Mouse (Mus musculus): ENCODE results near the gene Cfap36. TPM values are rescaled to one million over a fixed set of nuclear protein-coding genes. Genes with fewer than 3 reads are reported as not detected.

Cfap36 gene
- polyA plus RNA-seq, 1 experiment from 2014 or later, result 64.7 TPM

DNA sequence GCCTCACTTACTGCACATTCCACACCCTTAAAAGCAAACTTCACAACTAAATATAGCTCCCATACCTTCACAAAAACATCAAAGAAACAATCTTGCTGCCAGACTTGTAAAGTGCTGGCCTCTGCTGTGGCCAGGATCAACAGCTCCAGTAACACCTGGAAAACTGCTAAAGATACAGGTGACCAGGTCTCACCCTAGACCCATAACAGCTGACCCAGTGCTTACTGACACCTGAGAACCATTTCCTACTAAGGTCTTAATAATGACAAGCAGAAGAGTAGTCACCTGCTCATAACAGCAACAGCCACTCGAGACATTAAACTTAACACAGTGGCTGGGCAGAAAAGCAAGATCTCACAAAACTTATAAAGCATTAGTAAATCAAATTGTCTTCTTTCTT, 13.6 kb downstream of the Cfap36 start:
- DNase-seq (ENCODE audit: low spot score), result no peak
- no peak overlapping the region for H3K27ac ChIP-seq
- WGBS, result 88% methylated on average over 1 of the region's 1 CpGs
- H3K4me3 ChIP-seq, result no peak overlapping the region
- H3K4me1 ChIP-seq (replicated peaks), result no peaks in the 10 kb centered on the region
- H3K27me3 ChIP-seq (ENCODE audit: insufficient read depth, poor library complexity, severe bottlenecking), result no peaks in the 10 kb centered on the region
- no peaks in the 10 kb centered on the region for H3K9me3 ChIP-seq
- H3K36me3 ChIP-seq, result peaks cover 55% of the 10 kb centered on the region

DNA sequence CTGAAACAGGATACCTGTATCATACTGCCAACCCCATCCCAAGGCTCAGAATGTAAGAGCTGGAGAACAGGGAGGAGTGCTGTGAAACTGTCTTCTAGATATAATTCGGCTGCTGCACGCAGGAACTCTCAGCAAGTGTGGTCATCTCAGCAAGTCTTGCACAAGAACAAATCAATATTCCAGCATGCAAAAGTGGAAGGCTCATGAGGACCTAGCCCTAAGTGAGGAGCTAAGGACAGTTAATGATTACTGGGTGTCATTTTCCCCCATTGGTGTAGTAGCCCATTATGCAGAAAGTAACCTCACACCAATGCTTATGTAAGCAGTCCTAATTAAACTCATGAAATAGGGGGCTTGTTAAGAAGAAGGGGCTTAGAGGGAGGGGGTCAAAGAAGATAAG, 18.3 kb downstream of the Cfap36 start:
- WGBS, result 94% methylated on average over 2 of the region's 2 CpGs

DNA sequence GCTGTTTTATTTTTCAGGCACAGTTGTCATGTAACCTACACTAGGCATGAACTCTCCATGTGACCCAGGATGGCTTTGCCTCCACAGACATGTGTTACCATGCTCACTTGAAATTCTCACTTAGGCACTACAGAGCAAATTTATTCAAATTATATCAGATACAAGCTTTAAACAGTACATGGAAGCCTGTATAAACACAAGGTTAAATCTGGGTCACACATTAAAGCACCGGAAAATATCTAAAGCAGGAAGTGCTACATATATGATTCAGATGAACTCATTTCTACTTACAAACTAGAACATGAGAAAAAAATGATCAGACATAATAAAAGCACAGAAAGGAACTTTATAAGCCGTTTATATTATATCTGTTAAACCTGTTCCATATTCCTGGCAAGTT, 22.5 kb downstream of the Cfap36 start:
- H3K4me1 ChIP-seq (replicated peaks), result no peaks in the 10 kb centered on the region
- 94% methylated on average over 2 of the region's 2 CpGs for WGBS
- H3K27me3 ChIP-seq (ENCODE audit: insufficient read depth, poor library complexity, severe bottlenecking), result no peaks in the 10 kb centered on the region
- H3K4me3 ChIP-seq, result no peak overlapping the region
- H3K27ac ChIP-seq, result no peak overlapping the region
- peaks cover 97% of the 10 kb centered on the region for H3K36me3 ChIP-seq
- DNase-seq (ENCODE audit: low spot score), result no peak
- H3K9me3 ChIP-seq, result no peaks in the 10 kb centered on the region

More for the DNA sequence above, 18.3 kb downstream of the Cfap36 start:
- Histone ChIP-seq H3K4me1 (replicated peaks) (no peaks in the 10 kb centered on the region), H3K36me3 (peaks cover 90% of the 10 kb centered on the region), H3K27ac (no peak overlapping the region), H3K9me3 (no peaks in the 10 kb centered on the region), H3K27me3 (ENCODE audit: insufficient read depth, poor library complexity, severe bottlenecking) (no peaks in the 10 kb centered on the region), H3K4me3 (no peak overlapping the region)
- no peak for DNase-seq (ENCODE audit: low spot score)

DNA sequence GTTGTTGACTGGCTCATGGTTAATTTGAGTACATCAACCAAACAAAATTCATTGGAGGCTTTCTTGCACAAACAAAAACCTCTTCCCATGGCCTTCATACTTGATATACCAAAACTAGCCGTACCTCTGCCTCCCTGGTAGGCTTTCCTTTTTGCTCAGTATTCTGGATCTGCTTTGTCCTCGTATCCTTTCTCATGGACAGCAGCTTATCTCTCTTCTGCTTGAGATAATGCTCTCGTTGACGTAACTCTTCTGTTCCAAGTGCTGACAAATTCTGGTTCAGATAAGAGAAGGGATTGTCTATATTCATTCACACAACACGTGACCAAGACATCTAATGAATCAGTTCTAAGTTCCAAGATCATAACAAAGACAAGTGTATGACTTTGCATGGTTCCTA, 24.9 kb downstream of the Cfap36 start:
- Histone ChIP-seq H3K36me3 (peaks cover 99% of the 10 kb centered on the region), H3K27ac (no peak overlapping the region), H3K4me3 (no peak overlapping the region), H3K27me3 (ENCODE audit: insufficient read depth, poor library complexity, severe bottlenecking) (no peaks in the 10 kb centered on the region), H3K4me1 (replicated peaks) (no peaks in the 10 kb centered on the region), H3K9me3 (no peaks in the 10 kb centered on the region)
- DNase-seq (ENCODE audit: low spot score), result no peak
- WGBS, result 90% methylated on average over 5 of the region's 5 CpGs

DNA sequence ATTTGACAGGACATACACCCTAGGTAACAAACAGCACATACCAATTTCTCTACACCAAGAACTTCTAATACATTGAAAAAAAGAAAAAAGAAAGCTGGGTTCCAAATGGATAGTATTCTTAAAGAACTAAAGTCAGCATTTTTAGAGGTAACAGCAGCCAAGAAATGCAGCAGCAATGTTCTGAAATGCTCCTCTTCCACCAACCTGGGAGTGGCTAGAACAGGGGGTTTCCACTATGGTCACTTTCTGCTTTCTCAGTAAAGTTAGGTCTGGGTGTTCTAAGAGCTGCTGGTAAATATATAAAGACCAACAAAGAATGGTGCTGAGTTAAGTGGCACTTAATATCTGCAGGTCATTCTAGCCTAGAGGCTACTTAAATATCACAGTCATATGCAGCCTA, 28.2 kb downstream of the Cfap36 start:
- no peak overlapping the region for H3K27ac ChIP-seq
- H3K9me3 ChIP-seq, result no peaks in the 10 kb centered on the region
- H3K36me3 ChIP-seq, result peaks cover 99% of the 10 kb centered on the region
- no peak overlapping the region for H3K4me3 ChIP-seq
- no peaks in the 10 kb centered on the region for H3K4me1 ChIP-seq (replicated peaks)
- no peaks in the 10 kb centered on the region for H3K27me3 ChIP-seq (ENCODE audit: insufficient read depth, poor library complexity, severe bottlenecking)
- DNase-seq (ENCODE audit: low spot score), result no peak

DNA sequence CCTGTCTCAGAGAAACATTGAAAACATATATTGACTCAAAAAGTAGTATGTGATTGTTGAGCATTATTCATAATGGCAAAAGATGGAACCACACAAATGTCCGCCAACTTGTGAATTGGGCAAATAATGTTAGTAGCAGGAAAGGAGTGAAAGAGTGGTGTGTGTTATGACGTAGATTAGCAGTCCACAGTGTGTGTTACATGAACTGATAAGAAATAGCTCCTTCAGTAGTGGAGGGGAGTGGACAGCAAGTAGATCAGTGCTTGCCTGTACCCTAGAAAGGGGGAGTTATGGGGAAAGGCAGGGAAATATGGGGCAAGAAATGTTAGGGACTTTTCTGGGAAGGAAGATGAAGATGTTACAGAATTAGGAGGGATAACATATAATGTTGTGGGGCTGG, 31.0 kb downstream of the Cfap36 start:
- peaks cover 99% of the 10 kb centered on the region for H3K36me3 ChIP-seq
- 87% methylated on average over 2 of the region's 2 CpGs for WGBS
- H3K4me3 ChIP-seq, result no peak overlapping the region
- no peaks in the 10 kb centered on the region for H3K4me1 ChIP-seq (replicated peaks)
- no peaks in the 10 kb centered on the region for H3K9me3 ChIP-seq
- no peak overlapping the region for H3K27ac ChIP-seq
- DNase-seq (ENCODE audit: low spot score), result no peak
- H3K27me3 ChIP-seq (ENCODE audit: insufficient read depth, poor library complexity, severe bottlenecking), result no peaks in the 10 kb centered on the region

DNA sequence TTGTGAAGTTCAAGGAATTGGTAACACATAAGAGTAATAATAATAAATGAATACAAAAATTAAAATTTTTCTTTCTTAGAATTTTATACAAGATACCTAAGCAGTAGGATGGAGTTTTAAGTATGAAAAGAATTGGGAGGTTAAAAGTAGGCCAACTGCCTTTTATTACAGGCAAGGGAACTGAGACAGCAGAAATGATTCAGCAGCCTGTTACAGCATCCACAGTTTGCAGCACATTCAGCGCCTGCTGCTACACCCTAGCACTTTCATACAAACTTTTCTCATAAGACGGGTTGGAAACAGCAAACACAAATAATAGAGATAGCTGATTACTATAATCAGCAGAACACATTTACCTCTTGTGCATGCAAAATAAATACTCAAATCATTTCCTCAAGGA, 37.4 kb downstream of the Cfap36 start:
- DNase-seq (ENCODE audit: low spot score), result no peak
- Histone ChIP-seq H3K36me3 (peaks cover 81% of the 10 kb centered on the region), H3K27ac (no peak overlapping the region), H3K4me1 (replicated peaks) (no peaks in the 10 kb centered on the region), H3K9me3 (no peaks in the 10 kb centered on the region), H3K4me3 (no peak overlapping the region), H3K27me3 (ENCODE audit: insufficient read depth, poor library complexity, severe bottlenecking) (no peaks in the 10 kb centered on the region)
- 93% methylated on average over 2 of the region's 2 CpGs for WGBS

DNA sequence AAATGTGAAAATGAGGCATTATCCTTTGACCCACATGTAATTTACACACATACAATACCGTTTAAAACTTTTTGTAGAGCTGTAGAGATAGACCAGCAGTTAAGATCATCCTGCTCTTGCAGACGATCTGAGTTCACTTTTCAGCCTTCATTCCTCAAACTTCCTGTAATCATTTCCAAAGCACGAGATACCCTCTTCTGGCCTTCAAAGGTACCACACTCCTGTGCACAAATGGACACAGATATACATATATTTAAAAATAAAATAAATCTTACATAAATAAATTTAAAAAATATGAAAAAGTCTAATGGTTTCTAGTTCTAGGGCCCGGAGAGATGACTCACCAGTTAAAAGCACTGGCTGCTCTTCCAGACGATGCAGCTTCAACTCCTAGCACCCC, 43.6 kb downstream of the Cfap36 start:
- Histone ChIP-seq H3K4me3 (no peak overlapping the region), H3K4me1 (replicated peaks) (no peaks in the 10 kb centered on the region), H3K9me3 (no peaks in the 10 kb centered on the region), H3K36me3 (peaks cover 82% of the 10 kb centered on the region), H3K27ac (no peak overlapping the region), H3K27me3 (ENCODE audit: insufficient read depth, poor library complexity, severe bottlenecking) (no peaks in the 10 kb centered on the region)
- no peak for DNase-seq (ENCODE audit: low spot score)
- WGBS, result 91% methylated on average over 5 of the region's 5 CpGs

DNA sequence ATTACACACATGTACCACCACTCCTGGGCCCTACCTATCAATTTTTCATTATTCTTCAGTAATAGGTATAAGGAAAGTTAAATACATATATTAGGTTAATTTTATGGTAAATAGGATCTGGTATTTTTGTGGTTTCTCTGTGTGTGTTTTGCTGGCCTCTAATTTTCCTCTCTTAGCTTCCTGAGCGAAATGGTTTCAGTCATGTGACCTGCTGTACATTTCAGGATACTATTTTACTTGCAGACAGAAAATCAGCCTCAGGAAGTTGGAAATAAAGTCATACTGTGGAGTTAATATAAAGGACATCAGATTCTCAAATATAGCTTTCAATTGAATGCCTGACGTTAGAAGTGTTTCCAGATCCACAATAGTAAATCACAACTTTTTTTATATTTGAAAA, 58.2 kb downstream of the Cfap36 start:
- H3K4me3 ChIP-seq, result no peak overlapping the region
- H3K27ac ChIP-seq, result no peak overlapping the region
- H3K36me3 ChIP-seq, result peaks cover 78% of the 10 kb centered on the region
- H3K9me3 ChIP-seq, result no peaks in the 10 kb centered on the region
- 90% methylated on average over 2 of the region's 2 CpGs for WGBS
- no peak for DNase-seq (ENCODE audit: low spot score)
- no peaks in the 10 kb centered on the region for H3K27me3 ChIP-seq (ENCODE audit: insufficient read depth, poor library complexity, severe bottlenecking)
- no peaks in the 10 kb centered on the region for H3K4me1 ChIP-seq (replicated peaks)

DNA sequence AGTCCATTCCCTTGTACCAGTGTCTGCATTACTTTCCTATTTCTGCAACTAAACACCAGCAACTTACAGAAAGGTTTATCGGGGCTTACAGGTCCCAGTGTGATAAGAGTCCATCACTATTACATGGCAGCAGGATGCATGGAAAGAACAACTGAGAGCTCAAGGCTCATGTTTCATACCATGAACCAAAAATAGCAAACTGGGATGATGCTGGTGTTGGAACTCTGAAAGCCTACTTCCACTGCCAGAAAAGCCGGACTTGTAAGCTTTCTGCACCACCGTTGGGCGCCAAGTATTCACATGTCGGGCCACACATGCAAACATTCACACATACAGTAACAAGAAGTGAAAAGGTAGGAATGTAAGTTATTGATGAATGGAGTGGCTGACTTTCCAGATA, 65.5 kb downstream of the Cfap36 start:
- no peak for DNase-seq (ENCODE audit: low spot score)
- no peaks in the 10 kb centered on the region for H3K4me1 ChIP-seq (replicated peaks)
- no peaks in the 10 kb centered on the region for H3K27me3 ChIP-seq (ENCODE audit: insufficient read depth, poor library complexity, severe bottlenecking)
- WGBS, result 95% methylated on average over 5 of the region's 5 CpGs
- H3K36me3 ChIP-seq, result peaks cover 62% of the 10 kb centered on the region
- H3K27ac ChIP-seq, result no peak overlapping the region
- no peaks in the 10 kb centered on the region for H3K9me3 ChIP-seq
- H3K4me3 ChIP-seq, result no peak overlapping the region

DNA sequence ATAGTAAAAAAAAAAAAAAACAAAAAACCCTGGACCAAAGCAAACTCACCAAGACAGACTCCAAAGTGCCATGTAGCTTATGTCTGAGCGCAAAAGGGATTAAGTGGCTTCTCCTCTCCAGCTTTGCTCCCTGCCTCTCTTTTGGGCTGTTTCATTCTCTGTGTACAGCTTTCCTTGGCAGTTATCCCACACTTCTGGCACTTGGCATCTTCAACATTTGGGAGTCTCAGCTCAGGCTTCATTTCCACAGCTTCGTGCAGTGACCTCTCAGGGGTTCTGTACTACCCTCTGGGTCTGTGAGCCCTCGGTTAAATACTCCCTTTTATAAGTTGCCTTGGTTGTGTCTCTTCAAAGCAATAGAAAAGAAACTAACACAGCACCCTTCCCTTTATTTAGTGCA, 66.6 kb downstream of the Cfap36 start:
- peaks cover 51% of the 10 kb centered on the region for H3K36me3 ChIP-seq
- WGBS, result 95% methylated on average over 3 of the region's 3 CpGs
- no peak for DNase-seq (ENCODE audit: low spot score)

DNA sequence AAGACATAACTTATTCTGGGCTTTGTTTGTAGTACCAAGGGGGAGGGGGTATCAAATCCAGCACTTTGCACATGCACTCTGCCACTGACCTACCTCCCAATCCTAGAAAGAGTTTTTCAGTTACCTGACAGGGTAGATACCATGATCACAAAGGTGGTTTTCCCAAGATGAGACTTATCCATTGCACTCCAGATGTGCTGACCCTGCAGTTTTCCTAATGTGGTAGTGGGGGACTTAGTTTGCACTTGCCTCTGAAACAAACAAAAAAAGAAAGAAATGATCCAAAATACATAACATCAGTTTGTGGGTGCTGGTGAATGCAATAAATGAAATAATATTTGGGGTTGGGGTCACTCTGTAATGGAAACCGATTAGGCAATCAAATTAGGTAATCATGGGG, 67.9 kb downstream of the Cfap36 start:
- H3K36me3 ChIP-seq, result peaks cover 38% of the 10 kb centered on the region
- H3K9me3 ChIP-seq, result no peaks in the 10 kb centered on the region
- H3K27ac ChIP-seq, result no peak overlapping the region
- H3K27me3 ChIP-seq (ENCODE audit: insufficient read depth, poor library complexity, severe bottlenecking), result no peaks in the 10 kb centered on the region
- H3K4me1 ChIP-seq (replicated peaks), result peaks cover 6% of the 10 kb centered on the region
- no peak for DNase-seq (ENCODE audit: low spot score)
- 96% methylated on average over 1 of the region's 1 CpGs for WGBS
- no peak overlapping the region for H3K4me3 ChIP-seq

More for the DNA sequence above, 66.6 kb downstream of the Cfap36 start:
- H3K4me1 ChIP-seq (replicated peaks), result no peaks in the 10 kb centered on the region
- no peak overlapping the region for H3K4me3 ChIP-seq
- H3K27ac ChIP-seq, result no peak overlapping the region
- no peaks in the 10 kb centered on the region for H3K9me3 ChIP-seq
- no peaks in the 10 kb centered on the region for H3K27me3 ChIP-seq (ENCODE audit: insufficient read depth, poor library complexity, severe bottlenecking)

DNA sequence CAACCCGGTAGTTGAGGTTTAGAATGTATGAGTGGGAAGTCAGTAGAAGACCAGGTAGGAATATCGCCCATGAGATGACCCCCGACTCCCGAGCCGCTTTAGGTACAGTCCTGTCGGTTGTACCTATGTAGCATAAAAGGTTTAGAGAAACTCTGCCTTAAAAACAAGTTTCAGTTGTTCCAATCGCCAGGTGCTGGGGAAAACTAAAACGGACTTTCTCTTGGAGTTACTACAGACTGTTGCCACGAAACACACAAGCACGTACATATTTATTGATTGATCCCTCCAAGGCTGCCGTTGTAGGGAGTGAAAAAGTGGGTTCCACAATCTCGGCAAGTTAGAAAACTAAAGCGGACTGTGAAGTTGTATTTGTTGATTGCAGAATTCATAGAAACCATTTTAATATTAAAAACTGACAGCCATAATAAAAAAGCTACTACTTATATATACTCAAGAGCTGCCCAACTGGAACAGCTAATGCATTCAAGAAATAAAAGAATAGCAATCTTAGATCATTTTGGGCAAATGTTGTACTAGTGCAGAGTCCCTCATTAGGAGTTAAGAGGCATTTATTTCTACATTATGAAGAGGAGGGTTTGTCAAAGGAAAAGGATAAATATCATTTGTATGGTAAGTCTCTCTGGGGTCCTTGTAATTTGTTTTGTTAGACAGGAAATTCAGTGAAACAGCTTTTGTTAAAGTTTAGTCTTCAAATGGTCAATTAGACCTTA, 73.3 kb downstream of the Cfap36 start:
- Histone ChIP-seq H3K27ac (peak overlapping the region; percentile 99), H3K27me3 (ENCODE audit: insufficient read depth, poor library complexity, severe bottlenecking) (no peaks in the 10 kb centered on the region), H3K9me3 (no peaks in the 10 kb centered on the region), H3K4me3 (peak overlapping the region; percentile 94), H3K36me3 (peaks cover 6% of the 10 kb centered on the region), H3K4me1 (replicated peaks) (peaks cover 24% of the 10 kb centered on the region)
- 11% methylated on average over 13 of the region's 13 CpGs for WGBS
- DNase-seq (ENCODE audit: low spot score), result no peak

DNA sequence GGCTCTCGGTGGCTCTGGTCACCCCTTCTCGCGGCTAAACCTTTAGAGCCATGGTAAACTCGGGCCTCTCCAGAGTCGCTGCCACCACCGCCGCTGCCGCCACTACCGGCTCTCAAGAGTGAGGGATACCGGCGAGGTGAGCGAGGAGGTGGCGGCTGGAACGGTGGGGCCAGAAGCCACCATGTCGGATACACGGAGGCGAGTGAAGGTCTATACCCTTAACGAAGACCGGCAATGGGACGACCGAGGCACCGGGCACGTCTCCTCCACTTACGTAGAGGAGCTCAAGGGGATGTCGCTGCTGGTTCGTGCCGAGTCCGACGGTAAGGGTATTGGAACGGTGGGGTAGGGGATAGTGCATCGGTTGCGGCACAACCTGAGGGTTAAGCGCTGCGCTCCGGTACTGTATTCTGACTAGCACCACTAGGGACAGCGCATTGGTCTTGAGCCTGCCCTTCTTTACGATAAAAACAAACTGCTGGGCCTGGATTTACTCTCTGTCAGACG, 74.0 kb downstream of the Cfap36 start:
- under 1% methylated on average over 38 of the region's 38 CpGs for WGBS
- Histone ChIP-seq H3K36me3 (peaks cover 4% of the 10 kb centered on the region; the same call in 1 of the 2 replicates), H3K9me3 (no peaks in the 10 kb centered on the region), H3K4me3 (peak overlapping the region; percentile 94), H3K27ac (peak overlapping the region; percentile 99), H3K27me3 (ENCODE audit: insufficient read depth, poor library complexity, severe bottlenecking) (no peaks in the 10 kb centered on the region), H3K4me1 (replicated peaks) (peaks cover 24% of the 10 kb centered on the region)
- peak; percentile 70 for DNase-seq (ENCODE audit: low spot score)
